Mouse (Mus musculus): ENCODE measurements around the gene Trpv1. TPM values are rescaled to one million over a fixed set of nuclear protein-coding genes. Genes with fewer than 3 reads are reported as not detected.

The Trpv1 gene
- polyA plus RNA-seq, 1 experiment from 2014 or later: not detected

- Histone ChIP-seq H3K4me3 (ENCODE audit: low read depth, low read length) (no peak overlapping the region), H3K9me3 (ENCODE audit: control insufficient read depth, low read length) (no peaks in the 10 kb centered on the region), H3K9ac (ENCODE audit: low read length) (no peak overlapping the region), H3K27ac (ENCODE audit: low read depth, low read length) (no peak overlapping the region), H3K4me2 (no peak overlapping the region), H3K27me3 (ENCODE audit: control insufficient read depth, insufficient read depth, low read length) (no peaks in the 10 kb centered on the region), H3K4me1 (ENCODE audit: control insufficient read depth, insufficient read depth, low read length) (no peaks in the 10 kb centered on the region), H3K36me3 (ENCODE audit: control insufficient read depth, insufficient read depth, low read length) (no peaks in the 10 kb centered on the region)
- 46% methylated on average over 5 of the region's 5 CpGs for WGBS
- DNase-seq (ENCODE audit: low spot score, missing footprints) (no peak), ATAC-seq (ENCODE audit: low FRiP score) (no peak)
Observed at GRCm38 (mm10) chr11:73222846-73223245, 11.2 kb upstream of the Trpv1 start.

- Histone ChIP-seq H3K4me2 (no peak overlapping the region), H3K36me3 (ENCODE audit: control insufficient read depth, insufficient read depth, low read length) (no peaks in the 10 kb centered on the region), H3K9ac (ENCODE audit: low read length) (no peak overlapping the region), H3K4me3 (ENCODE audit: low read depth, low read length) (no peak overlapping the region), H3K27me3 (ENCODE audit: control insufficient read depth, insufficient read depth, low read length) (no peaks in the 10 kb centered on the region), H3K9me3 (ENCODE audit: control insufficient read depth, low read length) (no peaks in the 10 kb centered on the region), H3K27ac (ENCODE audit: low read depth, low read length) (no peak overlapping the region), H3K4me1 (ENCODE audit: control insufficient read depth, insufficient read depth, low read length) (no peaks in the 10 kb centered on the region)
- DNase-seq (ENCODE audit: low spot score, missing footprints) (no peak), ATAC-seq (ENCODE audit: low FRiP score) (no peak)
- WGBS: 78% methylated on average over 2 of the region's 2 CpGs
Observed at GRCm38 (mm10) chr11:73223966-73224365, 10.1 kb upstream of the Trpv1 start.

GRCm38 (mm10) chr11:73225856-73226255 lies 8.2 kb upstream of the Trpv1 start:
- ATAC-seq (ENCODE audit: low FRiP score) (no peak), DNase-seq (ENCODE audit: low spot score, missing footprints) (no peak)
- no peaks in the 10 kb centered on the region for H3K4me1 ChIP-seq (ENCODE audit: control insufficient read depth, insufficient read depth, low read length)
- no peaks in the 10 kb centered on the region for H3K9me3 ChIP-seq (ENCODE audit: control insufficient read depth, low read length)
- H3K9ac ChIP-seq (ENCODE audit: low read length): no peak overlapping the region
- no peak overlapping the region for H3K4me2 ChIP-seq
- no peaks in the 10 kb centered on the region for H3K36me3 ChIP-seq (ENCODE audit: control insufficient read depth, insufficient read depth, low read length)
- H3K4me3 ChIP-seq (ENCODE audit: low read depth, low read length): no peak overlapping the region
- H3K27ac ChIP-seq (ENCODE audit: low read depth, low read length): no peak overlapping the region
- WGBS: 91% methylated on average over 6 of the region's 6 CpGs
- H3K27me3 ChIP-seq (ENCODE audit: control insufficient read depth, insufficient read depth, low read length): no peaks in the 10 kb centered on the region

GRCm38 (mm10) chr11:73228881-73229280 lies 5.2 kb upstream of the Trpv1 start:
- DNase-seq (ENCODE audit: low spot score, missing footprints): no peak
- 84% methylated on average over 5 of the region's 5 CpGs for WGBS
- ATAC-seq (ENCODE audit: low FRiP score): no peak
- Histone ChIP-seq H3K9me3 (ENCODE audit: control insufficient read depth, low read length) (no peaks in the 10 kb centered on the region), H3K36me3 (ENCODE audit: control insufficient read depth, insufficient read depth, low read length) (no peaks in the 10 kb centered on the region), H3K27me3 (ENCODE audit: control insufficient read depth, insufficient read depth, low read length) (no peaks in the 10 kb centered on the region), H3K4me2 (no peak overlapping the region), H3K27ac (ENCODE audit: low read depth, low read length) (no peak overlapping the region), H3K4me3 (ENCODE audit: low read depth, low read length) (no peak overlapping the region), H3K4me1 (ENCODE audit: control insufficient read depth, insufficient read depth, low read length) (no peaks in the 10 kb centered on the region), H3K9ac (ENCODE audit: low read length) (no peak overlapping the region)

- no peak overlapping the region for H3K4me2 ChIP-seq
- no peak overlapping the region for H3K27ac ChIP-seq (ENCODE audit: low read depth, low read length)
- no peaks in the 10 kb centered on the region for H3K36me3 ChIP-seq (ENCODE audit: control insufficient read depth, insufficient read depth, low read length)
- no peaks in the 10 kb centered on the region for H3K9me3 ChIP-seq (ENCODE audit: control insufficient read depth, low read length)
- DNase-seq (ENCODE audit: low spot score, missing footprints) (no peak), ATAC-seq (ENCODE audit: low FRiP score) (no peak)
- no peak overlapping the region for H3K4me3 ChIP-seq (ENCODE audit: low read depth, low read length)
- no peaks in the 10 kb centered on the region for H3K4me1 ChIP-seq (ENCODE audit: control insufficient read depth, insufficient read depth, low read length)
- no peaks in the 10 kb centered on the region for H3K27me3 ChIP-seq (ENCODE audit: control insufficient read depth, insufficient read depth, low read length)
- 88% methylated on average over 5 of the region's 5 CpGs for WGBS
- no peak overlapping the region for H3K9ac ChIP-seq (ENCODE audit: low read length)
Observed at GRCm38 (mm10) chr11:73230081-73230480, 4.0 kb upstream of the Trpv1 start.

GRCm38 (mm10) chr11:73232513-73232912 lies 1.6 kb upstream of the Trpv1 start:
- Histone ChIP-seq H3K4me2 (no peak overlapping the region), H3K27me3 (ENCODE audit: control insufficient read depth, insufficient read depth, low read length) (no peaks in the 10 kb centered on the region), H3K9me3 (ENCODE audit: control insufficient read depth, low read length) (no peaks in the 10 kb centered on the region), H3K4me1 (ENCODE audit: control insufficient read depth, insufficient read depth, low read length) (no peaks in the 10 kb centered on the region), H3K4me3 (ENCODE audit: low read depth, low read length) (no peak overlapping the region), H3K36me3 (ENCODE audit: control insufficient read depth, insufficient read depth, low read length) (no peaks in the 10 kb centered on the region), H3K27ac (ENCODE audit: low read depth, low read length) (no peak overlapping the region), H3K9ac (ENCODE audit: low read length) (no peak overlapping the region)
- 68% methylated on average over 2 of the region's 2 CpGs for WGBS
- DNase-seq (ENCODE audit: low spot score, missing footprints) (no peak), ATAC-seq (ENCODE audit: low FRiP score) (no peak)

GRCm38 (mm10) chr11:73235990-73236701 lies 2.1 kb downstream of the Trpv1 start:
- Histone ChIP-seq H3K4me1 (ENCODE audit: control insufficient read depth, insufficient read depth, low read length) (no peaks in the 10 kb centered on the region), H3K27ac (ENCODE audit: low read depth, low read length) (no peak overlapping the region), H3K4me3 (ENCODE audit: low read depth, low read length) (no peak overlapping the region), H3K36me3 (ENCODE audit: control insufficient read depth, insufficient read depth, low read length) (no peaks in the 10 kb centered on the region), H3K9ac (ENCODE audit: low read length) (no peak overlapping the region), H3K4me2 (no peak overlapping the region), H3K27me3 (ENCODE audit: control insufficient read depth, insufficient read depth, low read length) (no peaks in the 10 kb centered on the region), H3K9me3 (ENCODE audit: control insufficient read depth, low read length) (no peaks in the 10 kb centered on the region)
- ATAC-seq (ENCODE audit: low FRiP score) (no peak), DNase-seq (ENCODE audit: low spot score, missing footprints) (no peak)
- WGBS: 45% methylated on average over 5 of the region's 5 CpGs

GRCm38 (mm10) chr11:73236731-73237130 lies 2.6 kb downstream of the Trpv1 start:
- Histone ChIP-seq H3K9ac (ENCODE audit: low read length) (no peak overlapping the region), H3K4me3 (ENCODE audit: low read depth, low read length) (no peak overlapping the region), H3K27ac (ENCODE audit: low read depth, low read length) (no peak overlapping the region), H3K27me3 (ENCODE audit: control insufficient read depth, insufficient read depth, low read length) (no peaks in the 10 kb centered on the region), H3K4me1 (ENCODE audit: control insufficient read depth, insufficient read depth, low read length) (no peaks in the 10 kb centered on the region), H3K4me2 (no peak overlapping the region), H3K36me3 (ENCODE audit: control insufficient read depth, insufficient read depth, low read length) (no peaks in the 10 kb centered on the region), H3K9me3 (ENCODE audit: control insufficient read depth, low read length) (no peaks in the 10 kb centered on the region)
- 82% methylated on average over 3 of the region's 3 CpGs for WGBS
- ATAC-seq (ENCODE audit: low FRiP score): no peak
- no peak for DNase-seq (ENCODE audit: low spot score, missing footprints)

- no peak overlapping the region for H3K4me2 ChIP-seq
- DNase-seq (ENCODE audit: low spot score, missing footprints) (no peak), ATAC-seq (ENCODE audit: low FRiP score) (no peak)
- WGBS: 89% methylated on average over 6 of the region's 6 CpGs
- no peak overlapping the region for H3K9ac ChIP-seq (ENCODE audit: low read length)
- no peak overlapping the region for H3K4me3 ChIP-seq (ENCODE audit: low read depth, low read length)
- no peaks in the 10 kb centered on the region for H3K36me3 ChIP-seq (ENCODE audit: control insufficient read depth, insufficient read depth, low read length)
- H3K27me3 ChIP-seq (ENCODE audit: control insufficient read depth, insufficient read depth, low read length): no peaks in the 10 kb centered on the region
- H3K27ac ChIP-seq (ENCODE audit: low read depth, low read length): no peak overlapping the region
- H3K4me1 ChIP-seq (ENCODE audit: control insufficient read depth, insufficient read depth, low read length): no peaks in the 10 kb centered on the region
- no peaks in the 10 kb centered on the region for H3K9me3 ChIP-seq (ENCODE audit: control insufficient read depth, low read length)
Observed at GRCm38 (mm10) chr11:73242199-73242598, 8.1 kb downstream of the Trpv1 start.

Measured in midbrain, embryonic 11.5 days (tissue).